Mouse (Mus musculus) MEL (cell line): ENCODE measurements around the gene Maml3. TPM values are rescaled to one million over a fixed set of nuclear protein-coding genes. Genes with fewer than 3 reads are reported as not detected.

Experiments
- DNase-seq: peaks from one replicate; pipeline ENCODE4 v3.0.0; 2011; ENCODE audit warnings: low read depth, low spot score
- H3K27ac ChIP-seq: 2 replicates; pipeline ENCODE4 v1.5.1; 2012; ENCODE audit warnings: low read depth, mild to moderate bottlenecking, control low read depth, low read length, moderate library complexity; ENCODE audit not compliant: control insufficient read depth
- H3K27me3 ChIP-seq, 2 experiments: fragments of 150-350 bp in 1 of 2; sonication (generic) in 1 of 2; 2 replicates each; pipeline ENCODE4 v1.6.1; 2012; ENCODE audit warnings: low read length in 2 of 2, mild to moderate bottlenecking in 2 of 2, improper control_type of control experiment in 1 of 2, moderate library complexity in 1 of 2; ENCODE audit not compliant: insufficient read depth in 2 of 2, control insufficient read depth in 1 of 2
- H3K36me3 ChIP-seq, 2 experiments: 2 replicates each; pipeline ENCODE4 v1.6.1; 2012 to 2014; ENCODE audit warnings: low read length in 2 of 2, improper control_type of control experiment in 1 of 2, inconsistent platforms in 1 of 2, mild to moderate bottlenecking in 1 of 2; ENCODE audit not compliant: insufficient read depth in 2 of 2, control insufficient read depth in 1 of 2
- H3K4me1 ChIP-seq, 2 experiments: fragments of 150-350 bp in 1 of 2; sonication (generic) in 1 of 2; 2 replicates each; pipeline ENCODE4 v1.6.1; 2012; ENCODE audit warnings: low read length in 2 of 2, improper control_type of control experiment in 1 of 2, mild to moderate bottlenecking in 1 of 2; ENCODE audit not compliant: insufficient read depth in 2 of 2, control insufficient read depth in 1 of 2
- H3K4me3 ChIP-seq, 2 experiments: fragments of 150-350 bp in 1 of 2; sonication (generic) in 1 of 2; 2 replicates each; pipeline ENCODE4 v1.5.1; 2012; ENCODE audit warnings: low read depth in 2 of 2, low read length in 2 of 2, mild to moderate bottlenecking in 2 of 2, moderate library complexity in 2 of 2, control low read depth in 1 of 2, improper control_type of control experiment in 1 of 2; ENCODE audit not compliant: control insufficient read depth in 1 of 2, insufficient read depth in 1 of 2
- H3K79me2 ChIP-seq: 2 replicates; pipeline ENCODE4 v1.6.1; 2012; ENCODE audit warnings: mild to moderate bottlenecking, low read length, moderate library complexity; ENCODE audit not compliant: control insufficient read depth, poor library complexity, insufficient read depth
- H3K9ac ChIP-seq: 2 replicates; pipeline ENCODE4 v1.6.1; 2012; ENCODE audit warnings: low read depth, mild to moderate bottlenecking, control low read depth, low read length, moderate library complexity; ENCODE audit not compliant: control insufficient read depth, poor library complexity, severe bottlenecking
- H3K9me3 ChIP-seq: fragments of 150-350 bp; sonication (generic); replicated peaks from 2 replicates; pipeline ENCODE4 v1.6.1; 2012; ENCODE audit warnings: mild to moderate bottlenecking, low read length, improper control_type of control experiment, moderate library complexity; ENCODE audit not compliant: insufficient read depth
- BHLHE40 ChIP-seq: IDR thresholded peaks from 2 replicates; pipeline ENCODE4 v1.6.1; 2012; ENCODE audit warnings: low read depth, mild to moderate bottlenecking, inconsistent platforms, low read length, improper control_type of control experiment, borderline replicate concordance
- CTCF ChIP-seq, 3 experiments: IDR thresholded peaks in 2 of 3; conservative IDR thresholded peaks in 1 of 3; 2 replicates each; pipeline ENCODE4 v1.5.1; 2011 to 2012; ENCODE audit warnings: low read length in 3 of 3, low read depth in 2 of 3, mild to moderate bottlenecking in 2 of 3, improper control_type of control experiment in 1 of 3, inconsistent platforms in 1 of 3, mixed read lengths in 1 of 3, moderate library complexity in 1 of 3; ENCODE audit not compliant: control insufficient read depth in 1 of 3, insufficient read depth in 1 of 3, poor library complexity in 1 of 3, severe bottlenecking in 1 of 3
- E2F4 ChIP-seq: IDR thresholded peaks from 2 replicates; pipeline ENCODE4 v1.6.1; 2011; ENCODE audit warnings: low read depth, low read length, improper control_type of control experiment, borderline replicate concordance
- ELF1 ChIP-seq: IDR thresholded peaks from 2 replicates; pipeline ENCODE4 v1.6.1; 2014; ENCODE audit warnings: low read depth, mild to moderate bottlenecking, inconsistent platforms, low read length, improper control_type of control experiment, moderate library complexity
- EP300 ChIP-seq, 2 experiments: IDR thresholded peaks; 2 replicates each; pipeline ENCODE4 v1.6.1; 2011; ENCODE audit warnings: improper control_type of control experiment in 2 of 2, low read length in 2 of 2, low read depth in 1 of 2, mild to moderate bottlenecking in 1 of 2
- GABPA ChIP-seq: IDR thresholded peaks from 2 replicates; pipeline ENCODE4 v1.6.1; 2012; ENCODE audit warnings: low read depth, mild to moderate bottlenecking, inconsistent platforms, low read length, improper control_type of control experiment, moderate library complexity
- GATA1 ChIP-seq: IDR thresholded peaks from 2 replicates; pipeline ENCODE4 v1.6.1; 2011; ENCODE audit warnings: low read depth, low read length, improper control_type of control experiment
- HCFC1 ChIP-seq: IDR thresholded peaks from 2 replicates; pipeline ENCODE4 v1.6.1; 2012; ENCODE audit warnings: low read depth, mild to moderate bottlenecking, inconsistent platforms, low read length, improper control_type of control experiment, moderate library complexity
- KAT2A ChIP-seq: conservative IDR thresholded peaks from 2 replicates; pipeline ENCODE4 v1.6.1; 2012; ENCODE audit warnings: low read depth, low read length, improper control_type of control experiment, inconsistent platforms
- MAFK ChIP-seq: IDR thresholded peaks from 2 replicates; pipeline ENCODE4 v1.6.1; 2011; ENCODE audit warnings: low read depth, mild to moderate bottlenecking, low read length, improper control_type of control experiment, borderline replicate concordance
- MAX ChIP-seq: IDR thresholded peaks from 2 replicates; pipeline ENCODE4 v1.6.1; 2011; ENCODE audit warnings: low read length, improper control_type of control experiment
- MAZ ChIP-seq: IDR thresholded peaks from 2 replicates; pipeline ENCODE4 v1.6.1; 2012; ENCODE audit warnings: low read depth, mild to moderate bottlenecking, inconsistent platforms, low read length, improper control_type of control experiment
- MEF2A ChIP-seq: IDR thresholded peaks from 2 replicates; pipeline ENCODE4 v1.6.1; 2014; ENCODE audit warnings: low read depth, mild to moderate bottlenecking, inconsistent platforms, low read length, improper control_type of control experiment; ENCODE audit not compliant: poor library complexity, insufficient replicate concordance, severe bottlenecking; ENCODE audit errors: extremely low read depth
- MXI1 ChIP-seq: IDR thresholded peaks from 2 replicates; pipeline ENCODE4 v1.6.1; 2011; ENCODE audit warnings: mild to moderate bottlenecking, low read depth, low read length, improper control_type of control experiment
- MYB ChIP-seq: IDR thresholded peaks from 2 replicates; pipeline ENCODE4 v1.6.1; 2011; ENCODE audit warnings: mild to moderate bottlenecking, low read depth, low read length, improper control_type of control experiment
- MYC ChIP-seq: IDR thresholded peaks from 2 replicates; pipeline ENCODE4 v1.6.1; 2011; ENCODE audit warnings: low read depth, mild to moderate bottlenecking, low read length, improper control_type of control experiment, moderate library complexity
- NELFE ChIP-seq: IDR thresholded peaks from 2 replicates; pipeline ENCODE4 v1.6.1; 2011; ENCODE audit warnings: low read depth, low read length, improper control_type of control experiment
- NRF1 ChIP-seq: IDR thresholded peaks from 2 replicates; pipeline ENCODE4 v1.6.1; 2014; ENCODE audit warnings: low read depth, mild to moderate bottlenecking, inconsistent platforms, low read length, improper control_type of control experiment, moderate library complexity; ENCODE audit not compliant: poor library complexity, insufficient read depth, severe bottlenecking
- POLR2A ChIP-seq, 2 experiments: IDR thresholded peaks; 2 replicates each; pipeline ENCODE4 v1.6.1; 2011 to 2012; ENCODE audit warnings: low read length in 2 of 2, mild to moderate bottlenecking in 2 of 2, control low read depth in 1 of 2, improper control_type of control experiment in 1 of 2, low read depth in 1 of 2, moderate library complexity in 1 of 2; ENCODE audit not compliant: control insufficient read depth in 1 of 2, insufficient read depth in 1 of 2, poor library complexity in 1 of 2
- RAD21 ChIP-seq: IDR thresholded peaks from 2 replicates; pipeline ENCODE4 v1.6.1; 2011; ENCODE audit warnings: mild to moderate bottlenecking, low read depth, low read length, improper control_type of control experiment
- SMC3 ChIP-seq: IDR thresholded peaks from 2 replicates; pipeline ENCODE4 v1.6.1; 2011; ENCODE audit warnings: low read depth, low read length, improper control_type of control experiment
- TAL1 ChIP-seq: IDR thresholded peaks from 2 replicates; pipeline ENCODE4 v1.6.1; 2012; ENCODE audit warnings: mild to moderate bottlenecking, inconsistent platforms, low read length, moderate library complexity, mixed read lengths
- UBTF ChIP-seq: IDR thresholded peaks from 2 replicates; pipeline ENCODE4 v1.6.1; 2012; ENCODE audit warnings: low read depth, mild to moderate bottlenecking, inconsistent platforms, low read length, improper control_type of control experiment, moderate library complexity, borderline replicate concordance; ENCODE audit not compliant: insufficient read depth
- USF1 ChIP-seq: IDR thresholded peaks from 2 replicates; pipeline ENCODE4 v1.6.1; 2014; ENCODE audit warnings: low read depth, mild to moderate bottlenecking, inconsistent platforms, low read length, improper control_type of control experiment, moderate library complexity
- USF2 ChIP-seq, 2 experiments: IDR thresholded peaks; 2 replicates each; pipeline ENCODE4 v1.6.1; 2011 to 2012; ENCODE audit warnings: improper control_type of control experiment in 2 of 2, low read length in 2 of 2, borderline replicate concordance in 1 of 2, inconsistent platforms in 1 of 2, low read depth in 1 of 2, mild to moderate bottlenecking in 1 of 2; ENCODE audit not compliant: insufficient read depth in 1 of 2
- ZKSCAN1 ChIP-seq: IDR thresholded peaks from 2 replicates; pipeline ENCODE4 v1.6.1; 2012; ENCODE audit warnings: low read depth, mild to moderate bottlenecking, inconsistent platforms, low read length, improper control_type of control experiment, moderate library complexity
- polyA plus RNA-seq, 2 experiments: library from polyadenylated mRNA; stranded (reverse) in 1 of 2; unstranded in 1 of 2; fragments of >175 nt in 1 of 2; fragments of >200 nt in 1 of 2; gene quantifications; 2 replicates each; pipeline versions ENCODE4 v1.2.1 to v1.2.4; 2012; ENCODE audit warnings: low replicate concordance in 2 of 2, low read depth in 1 of 2; ENCODE audit not compliant: insufficient read length in 2 of 2, insufficient read depth in 1 of 2, missing spikeins in 1 of 2
- total RNA-seq: library from RNA; depleted of rRNA; stranded (reverse); fragments of 300-350 nt; gene quantifications from 2 replicates; pipeline ENCODE4 v1.2.3, GENCODE M21; 2012

Maml3 gene
- total and polyA plus RNA-seq, 3 experiments = 2.0 to 4.1 TPM; not detected in 1

- no peaks in the 10 kb centered on the region for H3K36me3 ChIP-seq
- H3K79me2 ChIP-seq = no peaks in the 10 kb centered on the region
- no peaks in the 10 kb centered on the region for H3K9me3 ChIP-seq
- no peak for DNase-seq
- H3K4me3 ChIP-seq = no peak overlapping the region
- no peaks in the 10 kb centered on the region for H3K4me1 ChIP-seq
- H3K27ac ChIP-seq = no peak overlapping the region
- no peak for TF ChIP-seq HCFC1
- TF ChIP-seq NRF1 = no peak
- no peak for TF ChIP-seq MXI1
- no peak for TF ChIP-seq GATA1
- TF ChIP-seq ELF1 = no peak
- no peak for TF ChIP-seq MAFK
- TF ChIP-seq USF1 = no peak
- no peak for TF ChIP-seq RAD21
- TF ChIP-seq ZKSCAN1 = no peak
- TF ChIP-seq GABPA = no peak
- no peak for TF ChIP-seq TAL1
- TF ChIP-seq MEF2A = no peak
- no peak for TF ChIP-seq CTCF (IDR thresholded peaks at IDR 0.05 in 2 of 3, conservative IDR thresholded peaks at IDR 0.05 in 1 of 3; ENCODE audit: control insufficient read depth in 1 of 3, insufficient read depth in 1 of 3, low read depth in 2 of 3, low read length in 3 of 3, poor library complexity in 1 of 3, severe bottlenecking in 1 of 3)
- TF ChIP-seq USF2 (IDR thresholded peaks at IDR 0.05; ENCODE audit: borderline replicate concordance in 1 of 2, insufficient read depth in 1 of 2, low read depth in 1 of 2, low read length in 2 of 2) = no peak
- no peak overlapping the region for H3K9ac ChIP-seq
- H3K27me3 ChIP-seq = no peaks in the 10 kb centered on the region
Measured at GRCm38 (mm10) chr3:51805488-51806318, 299.2 kb downstream of the Maml3 start.

DNA sequence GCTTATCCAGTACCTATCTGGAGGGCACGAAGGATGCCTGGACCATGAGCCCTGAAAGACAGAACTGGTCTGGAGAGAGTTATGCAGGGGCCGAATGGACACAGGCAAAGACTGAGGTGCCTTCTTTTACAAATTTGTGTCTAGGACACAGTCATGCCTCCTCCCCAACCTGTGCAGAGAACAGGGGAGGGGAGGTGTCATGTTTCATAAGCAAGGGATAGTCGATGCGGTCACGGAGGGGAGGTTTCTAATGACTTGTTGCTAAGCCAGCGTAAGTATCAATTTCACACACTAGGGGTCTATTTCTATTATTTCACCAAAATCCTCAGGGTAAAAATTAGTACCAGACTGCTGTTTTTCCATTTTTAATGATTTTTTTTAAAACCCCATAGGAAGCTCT is 301.0 kb downstream of the Maml3 start:
- Histone ChIP-seq H3K4me3 (no peak overlapping the region), H3K4me1 (no peaks in the 10 kb centered on the region), H3K9ac (no peak overlapping the region), H3K79me2 (no peaks in the 10 kb centered on the region), H3K9me3 (no peaks in the 10 kb centered on the region), H3K27me3 (no peaks in the 10 kb centered on the region), H3K36me3 (no peaks in the 10 kb centered on the region), H3K27ac (no peak overlapping the region)
- no peak for TF ChIP-seq HCFC1
- TF ChIP-seq BHLHE40 = no peak
- no peak for TF ChIP-seq SMC3
- TF ChIP-seq NELFE = no peak
- TF ChIP-seq POLR2A (IDR thresholded peaks at IDR 0.05; ENCODE audit: control insufficient read depth in 1 of 2, insufficient read depth in 1 of 2, low read depth in 1 of 2, low read length in 2 of 2, poor library complexity in 1 of 2) = no peak
- TF ChIP-seq MYC = no peak
- no peak for TF ChIP-seq MYB
- TF ChIP-seq USF1 = no peak
- no peak for TF ChIP-seq MAX
- no peak for TF ChIP-seq MAZ
- no peak for TF ChIP-seq KAT2A
- TF ChIP-seq EP300 (IDR thresholded peaks at IDR 0.05; ENCODE audit: low read depth in 1 of 2, low read length in 2 of 2) = no peak
- TF ChIP-seq E2F4 = no peak
- no peak for TF ChIP-seq TAL1
- TF ChIP-seq UBTF = no peak
- DNase-seq = no peak
